Mouse (Mus musculus) MEL (cell line): ENCODE data around the gene Oprm1. TPM values are rescaled to one million over a fixed set of nuclear protein-coding genes. Genes with fewer than 3 reads are reported as not detected.

Source experiments
- DNase-seq: peaks from one replicate; pipeline ENCODE4 v3.0.0; 2011; ENCODE audit warnings: low read depth, low spot score
- H3K27ac ChIP-seq: 2 replicates; pipeline ENCODE4 v1.5.1; 2012; ENCODE audit warnings: low read depth, mild to moderate bottlenecking, control low read depth, low read length, moderate library complexity; ENCODE audit not compliant: control insufficient read depth
- H3K27me3 ChIP-seq, 2 experiments: fragments of 150-350 bp in 1 of 2; sonication (generic) in 1 of 2; 2 replicates each; pipeline ENCODE4 v1.6.1; 2012; ENCODE audit warnings: low read length in 2 of 2, mild to moderate bottlenecking in 2 of 2, improper control_type of control experiment in 1 of 2, moderate library complexity in 1 of 2; ENCODE audit not compliant: insufficient read depth in 2 of 2, control insufficient read depth in 1 of 2
- H3K36me3 ChIP-seq, 2 experiments: 2 replicates each; pipeline ENCODE4 v1.6.1; 2012 to 2014; ENCODE audit warnings: low read length in 2 of 2, improper control_type of control experiment in 1 of 2, inconsistent platforms in 1 of 2, mild to moderate bottlenecking in 1 of 2; ENCODE audit not compliant: insufficient read depth in 2 of 2, control insufficient read depth in 1 of 2
- H3K4me1 ChIP-seq, 2 experiments: fragments of 150-350 bp in 1 of 2; sonication (generic) in 1 of 2; 2 replicates each; pipeline ENCODE4 v1.6.1; 2012; ENCODE audit warnings: low read length in 2 of 2, improper control_type of control experiment in 1 of 2, mild to moderate bottlenecking in 1 of 2; ENCODE audit not compliant: insufficient read depth in 2 of 2, control insufficient read depth in 1 of 2
- H3K4me3 ChIP-seq, 2 experiments: fragments of 150-350 bp in 1 of 2; sonication (generic) in 1 of 2; 2 replicates each; pipeline ENCODE4 v1.5.1; 2012; ENCODE audit warnings: low read depth in 2 of 2, low read length in 2 of 2, mild to moderate bottlenecking in 2 of 2, moderate library complexity in 2 of 2, control low read depth in 1 of 2, improper control_type of control experiment in 1 of 2; ENCODE audit not compliant: control insufficient read depth in 1 of 2, insufficient read depth in 1 of 2
- H3K79me2 ChIP-seq: 2 replicates; pipeline ENCODE4 v1.6.1; 2012; ENCODE audit warnings: mild to moderate bottlenecking, low read length, moderate library complexity; ENCODE audit not compliant: control insufficient read depth, poor library complexity, insufficient read depth
- H3K9ac ChIP-seq: 2 replicates; pipeline ENCODE4 v1.6.1; 2012; ENCODE audit warnings: low read depth, mild to moderate bottlenecking, control low read depth, low read length, moderate library complexity; ENCODE audit not compliant: control insufficient read depth, poor library complexity, severe bottlenecking
- H3K9me3 ChIP-seq: fragments of 150-350 bp; sonication (generic); replicated peaks from 2 replicates; pipeline ENCODE4 v1.6.1; 2012; ENCODE audit warnings: mild to moderate bottlenecking, low read length, improper control_type of control experiment, moderate library complexity; ENCODE audit not compliant: insufficient read depth
- BHLHE40 ChIP-seq: IDR thresholded peaks from 2 replicates; pipeline ENCODE4 v1.6.1; 2012; ENCODE audit warnings: low read depth, mild to moderate bottlenecking, inconsistent platforms, low read length, improper control_type of control experiment, borderline replicate concordance
- CHD2 ChIP-seq: IDR thresholded peaks from 2 replicates; pipeline ENCODE4 v1.6.1; 2011; ENCODE audit warnings: low read length, improper control_type of control experiment
- ELF1 ChIP-seq: IDR thresholded peaks from 2 replicates; pipeline ENCODE4 v1.6.1; 2014; ENCODE audit warnings: low read depth, mild to moderate bottlenecking, inconsistent platforms, low read length, improper control_type of control experiment, moderate library complexity
- ETS1 ChIP-seq: IDR thresholded peaks from 2 replicates; pipeline ENCODE4 v1.6.1; 2012; ENCODE audit warnings: low read depth, mild to moderate bottlenecking, inconsistent platforms, low read length, improper control_type of control experiment, moderate library complexity
- GABPA ChIP-seq: IDR thresholded peaks from 2 replicates; pipeline ENCODE4 v1.6.1; 2012; ENCODE audit warnings: low read depth, mild to moderate bottlenecking, inconsistent platforms, low read length, improper control_type of control experiment, moderate library complexity
- HCFC1 ChIP-seq: IDR thresholded peaks from 2 replicates; pipeline ENCODE4 v1.6.1; 2012; ENCODE audit warnings: low read depth, mild to moderate bottlenecking, inconsistent platforms, low read length, improper control_type of control experiment, moderate library complexity
- MEF2A ChIP-seq: IDR thresholded peaks from 2 replicates; pipeline ENCODE4 v1.6.1; 2014; ENCODE audit warnings: low read depth, mild to moderate bottlenecking, inconsistent platforms, low read length, improper control_type of control experiment; ENCODE audit not compliant: poor library complexity, insufficient replicate concordance, severe bottlenecking; ENCODE audit errors: extremely low read depth
- MYB ChIP-seq: IDR thresholded peaks from 2 replicates; pipeline ENCODE4 v1.6.1; 2011; ENCODE audit warnings: mild to moderate bottlenecking, low read depth, low read length, improper control_type of control experiment
- MYC ChIP-seq: IDR thresholded peaks from 2 replicates; pipeline ENCODE4 v1.6.1; 2011; ENCODE audit warnings: low read depth, mild to moderate bottlenecking, low read length, improper control_type of control experiment, moderate library complexity
- NRF1 ChIP-seq: IDR thresholded peaks from 2 replicates; pipeline ENCODE4 v1.6.1; 2014; ENCODE audit warnings: low read depth, mild to moderate bottlenecking, inconsistent platforms, low read length, improper control_type of control experiment, moderate library complexity; ENCODE audit not compliant: poor library complexity, insufficient read depth, severe bottlenecking
- POLR2A ChIP-seq, 2 experiments: IDR thresholded peaks; 2 replicates each; pipeline ENCODE4 v1.6.1; 2011 to 2012; ENCODE audit warnings: low read length in 2 of 2, mild to moderate bottlenecking in 2 of 2, control low read depth in 1 of 2, improper control_type of control experiment in 1 of 2, low read depth in 1 of 2, moderate library complexity in 1 of 2; ENCODE audit not compliant: control insufficient read depth in 1 of 2, insufficient read depth in 1 of 2, poor library complexity in 1 of 2
- POLR2AphosphoS5 ChIP-seq: IDR thresholded peaks from 2 replicates; pipeline ENCODE4 v1.6.1; 2012; ENCODE audit warnings: low read depth, borderline replicate concordance, mild to moderate bottlenecking, inconsistent platforms, low read length, moderate library complexity, mixed read lengths
- RCOR1 ChIP-seq: IDR thresholded peaks from 2 replicates; pipeline ENCODE4 v1.6.1; 2012; ENCODE audit warnings: low read depth, mild to moderate bottlenecking, inconsistent platforms, low read length, improper control_type of control experiment
- SIN3A ChIP-seq: IDR thresholded peaks from 2 replicates; pipeline ENCODE4 v1.6.1; 2012; ENCODE audit warnings: low read length, improper control_type of control experiment, inconsistent platforms
- SMC3 ChIP-seq: IDR thresholded peaks from 2 replicates; pipeline ENCODE4 v1.6.1; 2011; ENCODE audit warnings: low read depth, low read length, improper control_type of control experiment
- TAL1 ChIP-seq: IDR thresholded peaks from 2 replicates; pipeline ENCODE4 v1.6.1; 2012; ENCODE audit warnings: mild to moderate bottlenecking, inconsistent platforms, low read length, moderate library complexity, mixed read lengths
- TBP ChIP-seq: IDR thresholded peaks from 2 replicates; pipeline ENCODE4 v1.8.0; 2011; ENCODE audit warnings: low read depth, low read length, improper control_type of control experiment
- UBTF ChIP-seq: IDR thresholded peaks from 2 replicates; pipeline ENCODE4 v1.6.1; 2012; ENCODE audit warnings: low read depth, mild to moderate bottlenecking, inconsistent platforms, low read length, improper control_type of control experiment, moderate library complexity, borderline replicate concordance; ENCODE audit not compliant: insufficient read depth
- USF1 ChIP-seq: IDR thresholded peaks from 2 replicates; pipeline ENCODE4 v1.6.1; 2014; ENCODE audit warnings: low read depth, mild to moderate bottlenecking, inconsistent platforms, low read length, improper control_type of control experiment, moderate library complexity
- USF2 ChIP-seq, 2 experiments: IDR thresholded peaks; 2 replicates each; pipeline ENCODE4 v1.6.1; 2011 to 2012; ENCODE audit warnings: improper control_type of control experiment in 2 of 2, low read length in 2 of 2, borderline replicate concordance in 1 of 2, inconsistent platforms in 1 of 2, low read depth in 1 of 2, mild to moderate bottlenecking in 1 of 2; ENCODE audit not compliant: insufficient read depth in 1 of 2
- ZC3H11A ChIP-seq: IDR thresholded peaks from 2 replicates; pipeline ENCODE4 v1.6.1; 2012; ENCODE audit warnings: low read depth, mild to moderate bottlenecking, inconsistent platforms, low read length, improper control_type of control experiment
- ZMIZ1 ChIP-seq: IDR thresholded peaks from 2 replicates; pipeline ENCODE4 v1.6.1; 2012; ENCODE audit warnings: low read depth, mild to moderate bottlenecking, inconsistent platforms, low read length, improper control_type of control experiment, moderate library complexity
- ZNF384 ChIP-seq: IDR thresholded peaks from 2 replicates; pipeline ENCODE4 v1.6.1; 2012; ENCODE audit warnings: low read depth, mild to moderate bottlenecking, inconsistent platforms, low read length, improper control_type of control experiment
- polyA plus RNA-seq, 2 experiments: library from polyadenylated mRNA; stranded (reverse) in 1 of 2; unstranded in 1 of 2; fragments of >175 nt in 1 of 2; fragments of >200 nt in 1 of 2; gene quantifications; 2 replicates each; pipeline versions ENCODE4 v1.2.1 to v1.2.4; 2012; ENCODE audit warnings: low replicate concordance in 2 of 2, low read depth in 1 of 2; ENCODE audit not compliant: insufficient read length in 2 of 2, insufficient read depth in 1 of 2, missing spikeins in 1 of 2
- total RNA-seq: library from RNA; depleted of rRNA; stranded (reverse); fragments of 300-350 nt; gene quantifications from 2 replicates; pipeline ENCODE4 v1.2.3, GENCODE M21; 2012

The Oprm1 gene
- total and polyA plus RNA-seq, 3 experiments: not detected

- no peaks in the 10 kb centered on the region for H3K27me3 ChIP-seq
- H3K79me2 ChIP-seq: no peaks in the 10 kb centered on the region
- no peak overlapping the region for H3K4me3 ChIP-seq
- no peaks in the 10 kb centered on the region for H3K36me3 ChIP-seq
- no peak overlapping the region for H3K9ac ChIP-seq
- no peak for DNase-seq
- H3K9me3 ChIP-seq: no peaks in the 10 kb centered on the region
- TF ChIP-seq BHLHE40 (no peak), MYC (no peak), MYB (no peak), ETS1 (no peak), CHD2 (no peak), MEF2A (no peak), USF1 (no peak), ELF1 (no peak), USF2 (IDR thresholded peaks at IDR 0.05; ENCODE audit: borderline replicate concordance in 1 of 2, insufficient read depth in 1 of 2, low read depth in 1 of 2, low read length in 2 of 2) (no peak), ZC3H11A (no peak), TAL1 (no peak)
- H3K4me1 ChIP-seq: no peaks in the 10 kb centered on the region
- no peak overlapping the region for H3K27ac ChIP-seq
Measured at GRCm38 (mm10) chr10:6846283-6846682, 88.0 kb downstream of the Oprm1 start.

GRCm38 (mm10) chr10:6848162-6848754 lies 90.0 kb downstream of the Oprm1 start:
- H3K27ac ChIP-seq: no peak overlapping the region
- no peak overlapping the region for H3K9ac ChIP-seq
- H3K27me3 ChIP-seq: no peaks in the 10 kb centered on the region
- no peak overlapping the region for H3K4me3 ChIP-seq
- H3K4me1 ChIP-seq: no peaks in the 10 kb centered on the region
- H3K79me2 ChIP-seq: no peaks in the 10 kb centered on the region
- no peak for DNase-seq
- TF ChIP-seq BHLHE40 (no peak), UBTF (no peak), RCOR1 (no peak), ELF1 (no peak), POLR2A (IDR thresholded peaks at IDR 0.05; ENCODE audit: control insufficient read depth in 1 of 2, insufficient read depth in 1 of 2, low read depth in 1 of 2, low read length in 2 of 2, poor library complexity in 1 of 2) (no peak), HCFC1 (no peak), ZC3H11A (no peak), MYC (no peak), MYB (no peak), NRF1 (no peak), MEF2A (no peak), TBP (no peak), ZMIZ1 (no peak), POLR2AphosphoS5 (no peak), GABPA (no peak), SMC3 (no peak), ZNF384 (no peak), TAL1 (no peak), SIN3A (no peak)
- H3K36me3 ChIP-seq: no peaks in the 10 kb centered on the region
- no peaks in the 10 kb centered on the region for H3K9me3 ChIP-seq
